Mouse (Mus musculus): ENCODE data around the gene Gabpa.

The Gabpa gene

GRCm38 (mm10) chr16:84834745-84835440 lies at the start of gene Gabpa:
Gene Gabpa (plus strand): TSS chr16:84834925.
- under 1% methylated on average over 52 of the region's 52 CpGs for WGBS

- WGBS, result 50% methylated on average over 7 of the region's 7 CpGs
Observed at GRCm38 (mm10) chr16:84784966-84785365, 49.8 kb upstream of the Gabpa start.

- 83% methylated on average over 2 of the region's 2 CpGs for WGBS
Observed at GRCm38 (mm10) chr16:84790595-84791165, 44.0 kb upstream of the Gabpa start.

- WGBS, result 93% methylated on average over 14 of the region's 14 CpGs
Observed at GRCm38 (mm10) chr16:84793401-84793800, 41.3 kb upstream of the Gabpa start.

- WGBS, result 66% methylated on average over 3 of the region's 3 CpGs
Observed at GRCm38 (mm10) chr16:84795337-84795736, 39.4 kb upstream of the Gabpa start.

- WGBS, result 83% methylated on average over 9 of the region's 9 CpGs
Observed at GRCm38 (mm10) chr16:84796678-84797077, 38.0 kb upstream of the Gabpa start.

- WGBS, result 98% methylated on average over 1 of the region's 2 CpGs
Observed at GRCm38 (mm10) chr16:84800038-84800437, 34.7 kb upstream of the Gabpa start.

- 72% methylated on average over 6 of the region's 6 CpGs for WGBS
Observed at GRCm38 (mm10) chr16:84802217-84802616, 32.5 kb upstream of the Gabpa start.

- WGBS, result 55% methylated on average over 5 of the region's 5 CpGs
Observed at GRCm38 (mm10) chr16:84804866-84805265, 29.9 kb upstream of the Gabpa start.

- 98% methylated on average over 3 of the region's 3 CpGs for WGBS
Observed at GRCm38 (mm10) chr16:84806175-84806574, 28.6 kb upstream of the Gabpa start.

GRCm38 (mm10) chr16:84807874-84808273 lies 26.9 kb upstream of the Gabpa start:
- 96% methylated on average over 7 of the region's 7 CpGs for WGBS

- 91% methylated on average over 1 of the region's 1 CpGs for WGBS
Observed at GRCm38 (mm10) chr16:84810254-84810653, 24.5 kb upstream of the Gabpa start.

GRCm38 (mm10) chr16:84813852-84814251 lies 20.9 kb upstream of the Gabpa start:
- WGBS, result 49% methylated on average over 8 of the region's 8 CpGs

GRCm38 (mm10) chr16:84814511-84814910 lies 20.2 kb upstream of the Gabpa start:
- WGBS, result 84% methylated on average over 8 of the region's 8 CpGs

- WGBS, result 35% methylated on average over 7 of the region's 7 CpGs
Observed at GRCm38 (mm10) chr16:84817423-84817822, 17.3 kb upstream of the Gabpa start.

GRCm38 (mm10) chr16:84825009-84825408 lies 9.7 kb upstream of the Gabpa start:
- 45% methylated on average over 6 of the region's 6 CpGs for WGBS

GRCm38 (mm10) chr16:84831696-84832095 lies 3.0 kb upstream of the Gabpa start:
- 66% methylated on average over 5 of the region's 5 CpGs for WGBS

- 45% methylated on average over 5 of the region's 5 CpGs for WGBS
Observed at GRCm38 (mm10) chr16:84832736-84833135, 2.0 kb upstream of the Gabpa start.

- under 1% methylated on average over 22 of the region's 22 CpGs for WGBS
Observed at GRCm38 (mm10) chr16:84834344-84834743, 381 bp upstream of the Gabpa start.

- WGBS, result under 1% methylated on average over 50 of the region's 57 CpGs
Observed at GRCm38 (mm10) chr16:84835441-84835822, 707 bp downstream of the Gabpa start, which contains the start of gene Atp5j. Gene Atp5j (minus strand): TSS chr16:84835625.

- 8% methylated on average over 28 of the region's 29 CpGs for WGBS
Observed at GRCm38 (mm10) chr16:84835823-84836743, 1.4 kb downstream of the Gabpa start.

GRCm38 (mm10) chr16:84838576-84838975 lies 3.9 kb downstream of the Gabpa start:
- WGBS, result 72% methylated on average over 2 of the region's 2 CpGs

Data from cerebral cortex, adult 2 months (tissue).